Mouse (Mus musculus) forebrain, postnatal 0 days (tissue): ENCODE measurements at regions not wholly inside any gene's neighbourhood (a gene's known extent, or its start where the extent isn't known, plus 50 kb on each side); places are given as distances from the start of the nearest gene placed in this dataset.

ENCODE experiments used
- ATAC-seq: fragments of 200-750 bp; cut with Nextera tagmentation; 2 replicates; pipeline ENCODE4 v1.8.0; 2017; ENCODE audit warnings: mild to moderate bottlenecking, moderate library complexity
- DNase-seq: peaks from one replicate; pipeline ENCODE4 v3.0.0-alpha.2; 2015
- H3K27ac ChIP-seq: fragments of 300-500 bp; sonication (generic); 2 replicates; pipeline ENCODE4 v1.5.1; 2014; ENCODE audit warnings: low read depth, mild to moderate bottlenecking, antibody characterized with exemption, low read length, moderate library complexity, mixed read lengths
- H3K27me3 ChIP-seq: fragments of 300-500 bp; sonication (generic); 2 replicates; pipeline ENCODE4 v1.6.1; 2014; ENCODE audit warnings: mild to moderate bottlenecking, low read length, mixed read lengths; ENCODE audit not compliant: insufficient read depth
- H3K36me3 ChIP-seq: fragments of 300-500 bp; sonication (generic); 2 replicates; pipeline ENCODE4 v1.6.1; 2014; ENCODE audit warnings: mild to moderate bottlenecking, moderate library complexity; ENCODE audit not compliant: insufficient read depth
- H3K4me1 ChIP-seq: fragments of 300-500 bp; sonication (generic); 2 replicates; pipeline ENCODE4 v1.6.1; 2014; ENCODE audit warnings: antibody characterized with exemption; ENCODE audit not compliant: insufficient read depth
- H3K4me2 ChIP-seq: fragments of 300-500 bp; sonication (generic); 2 replicates; pipeline ENCODE4 v1.6.1; 2014; ENCODE audit warnings: low read depth, mild to moderate bottlenecking, moderate library complexity
- H3K4me3 ChIP-seq: fragments of 300-500 bp; sonication (generic); 2 replicates; pipeline ENCODE4 v1.5.1; 2014; ENCODE audit warnings: low read depth, low read length, mixed read lengths
- H3K9ac ChIP-seq: fragments of 300-500 bp; sonication (generic); 2 replicates; pipeline ENCODE4 v1.6.1; 2014; ENCODE audit warnings: mild to moderate bottlenecking
- H3K9me3 ChIP-seq: fragments of 300-500 bp; sonication (generic); 2 replicates; pipeline ENCODE4 v1.6.1; 2016; ENCODE audit warnings: low read length
- CTCF ChIP-seq: sonication (generic); IDR thresholded peaks from 2 replicates; pipeline ENCODE4 v1.5.1; 2016; ENCODE audit warnings: antibody characterized with exemption, control low read depth, low read depth
- WGBS: fragments of 180-500 bp; shearing (Covaris S2); extraction: QIAGEN DNeasy Blood & Tissue Kit; methylation state at CpG from one replicate; pipeline ENCODE4 v1.1.7; 2014; 5-methylcytosine and 5-hydroxymethylcytosine counted together

DNA sequence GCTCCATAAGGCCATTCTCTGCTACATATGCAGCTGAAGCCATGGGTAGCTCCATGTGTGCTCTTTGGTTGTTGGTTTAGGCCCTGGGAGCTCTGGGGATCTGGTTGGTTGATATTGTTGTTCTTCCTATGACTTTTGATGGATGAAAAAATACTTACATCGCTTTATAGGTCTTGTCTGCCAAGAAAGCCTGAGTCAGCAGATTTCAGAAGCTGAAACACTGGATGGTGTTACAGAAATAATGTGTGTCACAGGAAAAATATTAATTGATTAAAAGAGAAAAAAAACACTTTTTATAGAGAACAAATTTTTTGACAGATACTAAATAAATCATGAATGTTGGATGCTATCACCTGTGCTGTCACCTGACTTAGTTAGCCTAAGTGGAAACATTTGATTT is 52.4 kb upstream of the Plxna2 start:
- DNase-seq (no peak), ATAC-seq (no peak)
- H3K27ac ChIP-seq = no peak overlapping the region
- no peaks in the 10 kb centered on the region for H3K9me3 ChIP-seq
- H3K4me3 ChIP-seq = no peak overlapping the region
- WGBS = 84% methylated on average over 1 of the region's 1 CpGs
- H3K4me1 ChIP-seq = peaks cover 4% of the 10 kb centered on the region; the same call in 1 of the 2 replicates
- no peak overlapping the region for H3K9ac ChIP-seq
- no peak for TF ChIP-seq CTCF
- no peaks in the 10 kb centered on the region for H3K36me3 ChIP-seq
- H3K27me3 ChIP-seq = no peaks in the 10 kb centered on the region
- H3K4me2 ChIP-seq = no peak overlapping the region

DNA sequence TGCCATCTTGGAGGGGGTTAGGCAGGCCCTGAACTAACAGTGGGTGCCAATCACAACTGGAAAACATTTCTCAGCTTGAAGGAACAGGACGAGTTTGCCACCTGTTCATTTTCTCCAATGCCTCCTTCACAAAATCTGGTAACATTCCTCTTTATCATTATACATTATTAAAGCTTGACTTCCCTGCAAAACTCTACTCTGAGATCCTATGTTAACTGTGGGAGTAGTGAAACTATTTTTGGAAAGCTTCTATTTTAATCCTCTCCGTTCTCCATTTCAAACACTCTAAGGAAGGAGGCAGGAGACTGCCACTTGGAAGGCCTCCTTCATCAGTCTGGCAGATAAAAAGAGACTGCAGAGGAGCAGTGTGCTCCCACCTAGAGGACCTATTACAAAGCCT is 54.1 kb upstream of the Plxna2 start:
- Histone ChIP-seq H3K4me2 (no peak overlapping the region), H3K27me3 (no peaks in the 10 kb centered on the region), H3K27ac (peak overlapping the region; percentile 29; the same call in 1 of the 2 replicates), H3K9me3 (no peaks in the 10 kb centered on the region), H3K4me3 (no peak overlapping the region), H3K36me3 (no peaks in the 10 kb centered on the region), H3K4me1 (peaks cover 4% of the 10 kb centered on the region; the same call in 1 of the 2 replicates), H3K9ac (no peak overlapping the region)
- DNase-seq (no peak), ATAC-seq (no peak; the same call in 1 of the 2 replicates)
- 32% methylated on average over 2 of the region's 2 CpGs for WGBS
- no peak for TF ChIP-seq CTCF

DNA sequence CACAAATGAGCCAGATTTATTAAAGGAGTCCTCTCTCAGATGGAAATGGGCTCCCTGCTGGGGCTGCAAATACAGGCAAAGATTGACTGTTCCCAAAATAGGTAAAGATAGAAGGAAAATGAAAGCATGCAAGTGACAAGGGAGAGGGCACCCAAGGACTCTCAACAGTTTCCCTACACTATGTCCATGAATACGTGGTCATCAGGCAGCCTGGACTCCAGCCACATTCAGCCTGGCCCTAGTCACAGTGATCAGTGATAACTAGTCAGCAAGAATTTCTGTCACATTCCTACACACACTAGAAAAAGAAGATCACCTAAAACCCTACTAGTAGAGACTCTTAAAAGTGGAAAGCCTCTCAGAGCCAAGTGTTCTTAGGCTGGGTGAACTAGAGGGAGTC is 56.9 kb upstream of the Plxna2 start:
- Histone ChIP-seq H3K27ac (no peak overlapping the region), H3K36me3 (no peaks in the 10 kb centered on the region), H3K9ac (no peak overlapping the region), H3K4me2 (no peak overlapping the region), H3K27me3 (no peaks in the 10 kb centered on the region), H3K4me1 (peaks cover 4% of the 10 kb centered on the region; the same call in 1 of the 2 replicates), H3K9me3 (no peaks in the 10 kb centered on the region), H3K4me3 (no peak overlapping the region)
- DNase-seq (no peak), ATAC-seq (no peak)
- no peak for TF ChIP-seq CTCF
- 14% methylated on average over 1 of the region's 1 CpGs for WGBS

DNA sequence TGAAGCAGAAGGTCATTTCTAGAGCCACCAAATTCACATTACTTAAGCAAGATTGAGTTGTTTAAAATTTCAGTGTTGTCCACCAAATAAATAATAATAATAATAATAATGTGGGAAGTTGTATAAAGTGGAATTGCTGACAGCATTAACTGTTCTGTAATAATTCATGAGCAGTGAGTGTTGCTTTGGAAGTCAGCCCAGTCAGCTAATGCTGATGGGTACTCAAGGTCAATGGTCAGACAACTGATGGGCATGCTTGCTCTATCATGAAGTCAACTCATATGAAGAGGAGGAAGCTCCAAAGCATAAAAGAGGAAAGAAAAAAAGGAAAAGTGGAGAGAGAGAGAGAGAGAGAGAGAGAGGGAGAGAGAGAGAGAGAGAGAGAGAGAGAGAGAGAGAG is 69.4 kb upstream of the Plxna2 start:
- no peak for DNase-seq
- H3K9ac ChIP-seq = no peak overlapping the region
- ATAC-seq = no peak

DNA sequence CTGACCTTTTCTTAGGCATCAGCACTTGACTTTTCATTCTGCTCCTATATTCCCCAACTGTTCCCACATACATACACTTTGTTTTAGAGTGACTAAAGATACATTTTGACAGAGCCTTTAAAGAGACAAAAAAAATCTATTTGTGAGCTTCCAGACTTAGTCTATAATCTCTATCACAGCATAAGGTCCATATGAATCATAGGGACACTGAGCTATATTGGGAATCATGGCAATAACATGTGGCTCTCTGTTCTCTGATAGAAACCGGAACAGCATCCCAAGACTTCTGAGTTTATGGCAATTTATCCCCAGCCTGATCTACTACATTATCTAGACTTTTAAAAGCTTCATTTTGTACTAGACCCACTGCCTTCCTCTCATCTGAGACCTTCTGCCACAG is 69.8 kb upstream of the Plxna2 start:
- TF ChIP-seq CTCF = no peak
- 87% methylated on average over 1 of the region's 1 CpGs for WGBS
- Histone ChIP-seq H3K4me1 (no peaks in the 10 kb centered on the region), H3K9ac (no peak overlapping the region), H3K4me3 (no peak overlapping the region), H3K36me3 (no peaks in the 10 kb centered on the region), H3K4me2 (no peak overlapping the region), H3K9me3 (no peaks in the 10 kb centered on the region), H3K27ac (no peak overlapping the region), H3K27me3 (no peaks in the 10 kb centered on the region)
- DNase-seq (no peak), ATAC-seq (peak; percentile 20; the same call in 1 of the 2 replicates)

More for the DNA sequence above, 69.4 kb upstream of the Plxna2 start:
- H3K4me3 ChIP-seq = no peak overlapping the region
- no peaks in the 10 kb centered on the region for H3K9me3 ChIP-seq
- H3K4me1 ChIP-seq = no peaks in the 10 kb centered on the region
- no peak overlapping the region for H3K27ac ChIP-seq
- no peak for TF ChIP-seq CTCF
- H3K36me3 ChIP-seq = no peaks in the 10 kb centered on the region
- H3K27me3 ChIP-seq = no peaks in the 10 kb centered on the region
- no peak overlapping the region for H3K4me2 ChIP-seq

DNA sequence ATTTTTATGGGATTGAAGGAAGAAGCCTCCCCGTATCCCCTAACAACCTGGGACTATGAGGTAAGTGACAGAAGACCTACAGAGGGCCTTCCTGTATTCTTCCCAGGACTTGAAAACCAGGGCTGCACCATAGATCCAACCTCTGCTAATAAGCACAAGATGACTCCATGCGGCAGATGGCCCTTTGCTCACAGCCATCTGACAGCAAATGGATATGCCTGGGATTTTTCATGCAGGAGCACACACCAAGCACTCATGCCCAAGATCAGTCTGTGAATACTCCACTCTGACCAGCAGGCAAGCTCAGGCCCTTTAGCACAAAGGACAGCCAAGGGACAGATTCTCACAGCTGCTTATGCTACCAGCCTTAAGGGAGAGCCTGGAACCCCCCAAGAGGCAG is 77.1 kb upstream of the Plxna2 start:
- ATAC-seq (no peak), DNase-seq (no peak)
- WGBS = 91% methylated on average over 2 of the region's 2 CpGs
- Histone ChIP-seq H3K4me3 (no peak overlapping the region), H3K4me2 (no peak overlapping the region), H3K4me1 (no peaks in the 10 kb centered on the region), H3K27me3 (no peaks in the 10 kb centered on the region), H3K27ac (no peak overlapping the region), H3K9me3 (no peaks in the 10 kb centered on the region), H3K36me3 (no peaks in the 10 kb centered on the region), H3K9ac (no peak overlapping the region)
- no peak for TF ChIP-seq CTCF

DNA sequence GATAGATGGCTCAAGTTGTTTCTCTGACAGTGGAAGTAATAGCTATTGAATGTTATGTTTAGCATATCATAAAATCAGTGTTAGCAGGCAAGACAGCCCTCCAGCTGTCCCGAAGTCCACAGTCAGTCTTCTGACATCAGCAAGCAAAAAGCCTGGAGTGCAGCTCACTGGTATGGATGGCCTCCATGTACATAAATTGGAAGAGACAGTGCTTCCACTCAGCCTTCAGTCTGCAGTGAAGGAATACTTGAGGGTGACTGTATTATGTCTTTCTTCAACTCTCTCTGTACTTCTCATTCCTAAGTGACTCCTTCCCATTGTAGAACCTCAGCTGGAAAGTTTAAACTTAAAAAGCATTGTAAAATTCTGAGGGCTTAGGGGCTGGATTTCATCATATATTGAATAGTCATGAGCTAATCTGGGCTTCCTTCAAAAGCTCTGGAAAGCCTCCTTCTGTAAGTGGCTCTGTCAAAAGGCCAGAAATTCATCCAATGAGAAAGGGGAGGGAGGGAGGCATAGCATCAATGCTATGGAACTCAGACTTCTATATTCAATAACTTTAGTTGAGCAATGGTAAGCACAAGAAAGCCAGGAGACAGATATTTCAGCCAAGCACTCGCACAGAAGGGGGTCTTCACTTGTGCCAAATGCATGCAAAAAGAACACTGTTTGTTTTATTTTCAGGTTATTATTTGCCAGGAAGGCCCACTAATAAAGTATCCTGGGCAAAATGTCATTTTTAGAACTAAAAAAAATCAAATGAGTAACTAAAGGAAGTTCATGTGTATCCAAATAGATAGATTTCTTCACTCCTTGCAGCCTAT is 90.5 kb upstream of the Plxna2 start:
- 68% methylated on average over 2 of the region's 2 CpGs for WGBS
- no peak for ATAC-seq
- H3K4me1 ChIP-seq = no peaks in the 10 kb centered on the region
- H3K4me2 ChIP-seq = no peak overlapping the region
- no peaks in the 10 kb centered on the region for H3K36me3 ChIP-seq
- no peak overlapping the region for H3K9ac ChIP-seq
- DNase-seq = no peak
- H3K27me3 ChIP-seq = no peaks in the 10 kb centered on the region
- H3K9me3 ChIP-seq = no peaks in the 10 kb centered on the region
- TF ChIP-seq CTCF = no peak
- H3K27ac ChIP-seq = no peak overlapping the region
- H3K4me3 ChIP-seq = no peak overlapping the region
